Mouse (Mus musculus) lung, postnatal 25 days (tissue): Measurements from ENCODE around the gene Ptprh.

ENCODE experiments used
- DNase-seq: peaks from one replicate; pipeline ENCODE4 v3.0.0; 2022; ENCODE audit warnings: low spot score

Ptprh gene

GRCm38 (mm10) chr7:4603873-4604272 lies at the start of gene Ptprh:
Gene Ptprh (minus strand): TSS chr7:4604041.
- DNase-seq, result no peak

DNA sequence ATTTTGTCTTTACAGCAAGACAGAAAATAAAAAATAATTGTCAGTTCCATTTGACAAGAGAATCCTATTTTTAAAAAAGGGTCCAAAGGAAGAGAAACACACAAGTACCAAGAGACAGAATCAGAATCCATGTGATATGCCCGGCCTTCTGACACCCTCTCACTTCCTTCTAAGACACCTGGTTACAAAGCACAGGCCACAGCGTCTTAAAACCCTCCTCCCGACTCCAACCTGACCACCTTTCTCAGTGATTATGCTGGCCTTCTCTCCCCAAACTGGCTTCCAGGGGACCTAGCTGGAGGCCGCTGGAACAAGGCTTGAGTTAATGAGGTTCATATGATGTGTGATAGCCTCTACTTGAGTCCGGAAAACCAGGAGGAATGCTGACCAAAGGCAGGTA lies 49.5 kb upstream of the Ptprh start:
- DNase-seq, result no peak

DNA sequence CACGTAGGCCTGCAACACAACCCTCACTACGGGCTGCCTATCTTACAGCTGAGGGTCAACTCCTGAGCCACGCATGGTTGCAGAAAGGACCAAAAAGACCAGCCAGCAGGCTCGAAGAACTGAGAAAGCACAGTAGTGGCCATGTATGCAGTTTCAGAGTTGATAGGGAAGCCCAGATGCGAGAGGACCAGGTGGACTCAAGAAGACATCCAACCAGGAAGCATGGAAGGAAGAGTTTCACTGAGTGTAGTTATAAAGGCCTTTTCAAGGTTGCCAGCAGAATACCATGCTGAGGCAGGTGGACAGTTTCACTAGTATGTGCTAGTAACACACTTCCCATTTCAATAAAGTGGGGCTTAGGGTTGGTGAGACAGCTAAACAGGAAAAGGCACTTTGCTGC lies 48.9 kb upstream of the Ptprh start:
- no peak for DNase-seq

- DNase-seq, result no peak
Observed at GRCm38 (mm10) chr7:4651581-4651980, 47.7 kb upstream of the Ptprh start.

GRCm38 (mm10) chr7:4647992-4648391 lies 44.2 kb upstream of the Ptprh start:
- DNase-seq, result no peak

GRCm38 (mm10) chr7:4647291-4647690 lies 43.5 kb upstream of the Ptprh start:
- peak; percentile 75 for DNase-seq

GRCm38 (mm10) chr7:4646806-4647205 lies 43.0 kb upstream of the Ptprh start:
- DNase-seq, result no peak

- no peak for DNase-seq
Observed at GRCm38 (mm10) chr7:4643225-4643624, 39.4 kb upstream of the Ptprh start.

DNA sequence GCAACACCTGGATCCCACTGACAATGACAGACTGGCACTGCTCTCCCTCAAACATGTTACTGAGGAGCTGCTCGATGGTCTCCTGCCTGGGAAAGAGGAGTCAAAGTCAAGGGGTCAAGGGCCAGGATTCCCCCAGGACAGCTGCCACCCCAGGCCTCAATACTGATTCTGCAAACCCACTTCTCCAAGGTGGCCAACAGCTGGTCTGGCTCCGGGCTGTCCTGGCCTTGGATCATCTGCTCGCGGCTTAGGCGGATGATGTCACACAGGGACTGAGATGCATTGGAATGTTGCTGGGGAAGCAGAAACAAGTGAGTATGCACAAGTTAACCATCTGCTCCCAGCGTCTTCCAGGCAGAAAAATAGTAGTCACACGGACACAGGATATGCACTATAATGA lies 38.1 kb upstream of the Ptprh start:
- DNase-seq, result no peak

DNA sequence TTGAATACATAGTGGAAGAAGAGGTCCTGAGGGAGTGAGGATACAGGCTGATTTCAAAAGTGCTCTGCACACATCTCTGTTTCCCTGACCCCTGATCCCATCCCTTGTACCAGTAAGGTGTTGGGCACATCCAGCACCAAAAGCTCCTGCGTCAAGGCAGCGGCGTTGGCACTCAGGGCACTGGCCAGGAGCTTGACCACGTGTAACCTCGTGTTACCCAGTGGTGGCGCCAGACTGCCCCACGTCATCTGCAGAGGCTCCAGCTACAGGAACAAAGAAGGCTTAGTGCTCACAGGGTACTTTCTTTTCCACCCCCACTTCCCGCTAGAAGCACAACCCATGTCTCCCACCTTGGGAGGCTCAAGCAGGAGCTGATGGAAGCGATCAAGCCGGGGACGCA lies 37.3 kb upstream of the Ptprh start:
- no peak for DNase-seq

GRCm38 (mm10) chr7:4636179-4636578 lies 32.3 kb upstream of the Ptprh start:
- DNase-seq, result no peak

DNA sequence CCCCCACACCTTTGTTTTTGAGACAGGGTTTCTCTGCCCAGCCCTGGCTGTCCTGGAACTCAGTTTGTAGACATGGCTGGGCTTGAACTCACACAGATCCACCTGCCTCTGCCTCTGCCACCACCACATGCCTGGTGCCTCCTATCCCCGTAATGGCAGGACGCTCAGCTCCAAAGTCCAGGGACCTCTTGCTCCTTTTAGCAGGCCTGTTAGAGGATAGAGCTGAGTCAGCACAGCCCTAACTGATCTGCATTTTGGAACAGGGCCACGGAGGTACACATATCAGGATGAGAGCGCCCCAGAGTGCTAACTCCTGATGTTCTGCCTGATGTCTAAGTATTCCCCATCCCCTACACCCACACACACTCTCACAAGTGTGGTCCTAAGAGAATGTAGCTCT lies 27.2 kb upstream of the Ptprh start, which contains the start of gene Tmem86b:
Gene Tmem86b, minus strand, starts transcription at position 392 of the 400 bp plus-strand sequence.
- no peak for DNase-seq

DNA sequence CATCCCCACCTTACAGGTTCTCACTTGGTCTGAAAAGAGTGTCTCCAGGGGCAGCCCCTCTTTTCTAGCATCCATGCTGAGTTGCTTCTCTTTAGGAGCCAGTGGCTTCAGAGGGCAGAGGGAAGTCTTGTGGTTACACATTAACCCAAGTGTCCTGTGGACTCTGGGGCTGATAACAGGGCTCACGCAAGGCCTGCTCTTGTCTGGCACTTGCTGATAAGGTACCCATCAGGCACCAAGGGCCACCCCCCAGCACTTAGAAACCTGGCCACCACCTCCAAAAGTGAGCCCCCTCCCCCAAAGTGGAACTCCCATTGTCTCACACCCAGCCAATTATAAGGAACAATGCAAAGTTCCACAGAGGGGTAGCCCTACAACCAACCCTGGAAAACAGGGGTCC lies 26.4 kb upstream of the Ptprh start:
- DNase-seq, result no peak

GRCm38 (mm10) chr7:4629586-4629985 lies 25.7 kb upstream of the Ptprh start:
- no peak for DNase-seq

- no peak for DNase-seq
Observed at GRCm38 (mm10) chr7:4625928-4626327, 22.1 kb upstream of the Ptprh start.

DNA sequence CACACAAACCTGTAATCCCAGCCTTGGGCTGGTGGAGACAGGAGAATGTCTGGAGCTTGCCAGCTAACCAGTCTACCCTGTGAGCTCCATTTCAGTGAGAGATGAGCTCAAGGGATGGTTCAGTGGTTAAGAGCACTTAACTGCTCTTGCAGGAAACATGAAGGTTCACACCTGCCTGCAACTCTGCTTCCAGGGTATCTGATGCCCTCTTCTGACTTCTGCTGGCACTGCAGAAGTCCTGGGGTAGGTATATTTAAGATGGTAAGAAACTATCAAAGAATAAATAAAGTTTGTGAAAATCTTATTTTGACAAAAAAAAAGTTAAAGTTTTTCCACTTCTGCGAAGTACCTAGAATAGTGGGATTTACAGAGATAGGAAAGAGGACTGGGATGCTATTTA lies 20.5 kb upstream of the Ptprh start:
- DNase-seq, result no peak

DNA sequence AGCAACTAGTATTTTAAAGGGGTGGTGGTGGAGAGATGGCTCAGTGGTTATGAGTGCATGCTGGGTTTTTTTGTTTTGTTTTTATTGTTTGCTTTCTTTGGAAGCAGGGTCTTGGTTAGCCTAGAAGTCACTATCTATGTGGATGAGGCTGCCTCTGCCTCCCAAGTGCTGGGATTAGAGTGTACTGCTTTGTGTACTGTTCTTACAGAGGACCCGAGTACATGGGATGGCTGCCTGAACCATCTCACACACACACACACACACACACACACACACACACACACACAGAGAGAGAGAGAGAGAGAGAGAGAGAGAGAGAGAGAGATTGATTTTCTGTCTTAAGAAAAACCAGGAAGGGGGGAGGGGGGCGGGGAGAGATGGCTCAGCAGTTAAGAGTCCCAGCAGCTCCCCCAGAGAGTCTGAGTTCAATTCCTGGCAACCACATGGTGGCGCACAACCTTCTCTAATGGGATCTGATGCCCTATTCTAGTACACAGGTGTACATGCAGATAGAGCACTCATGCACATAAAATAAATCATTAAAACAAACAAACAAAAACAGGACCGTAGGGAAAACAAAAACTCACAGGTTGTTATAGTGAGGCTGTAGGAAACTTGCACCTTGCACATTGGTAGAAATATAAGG lies 19.8 kb upstream of the Ptprh start:
- peak; percentile 59 for DNase-seq

DNA sequence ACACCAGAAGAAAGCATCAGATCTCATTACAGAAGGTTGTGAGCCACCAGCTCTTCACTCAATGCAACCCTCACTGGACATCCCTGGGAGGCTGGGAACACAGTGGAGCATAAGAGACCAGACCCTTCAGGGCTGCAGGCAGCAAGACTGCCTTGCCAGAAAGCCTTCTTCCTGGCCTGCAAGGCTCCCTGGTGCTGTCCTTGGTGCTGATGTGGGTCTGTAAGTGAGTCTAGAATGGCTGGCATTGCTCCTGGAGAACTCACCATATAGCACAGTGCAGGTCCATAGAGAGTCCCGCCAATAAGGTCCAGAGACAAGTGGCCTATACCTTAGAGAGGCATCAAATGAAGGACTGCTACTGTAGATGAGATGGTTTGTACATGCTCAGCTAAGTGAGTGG lies 16.1 kb upstream of the Ptprh start:
- no peak for DNase-seq

GRCm38 (mm10) chr7:4613740-4614403 lies 10.0 kb upstream of the Ptprh start:
- DNase-seq, result no peak

DNA sequence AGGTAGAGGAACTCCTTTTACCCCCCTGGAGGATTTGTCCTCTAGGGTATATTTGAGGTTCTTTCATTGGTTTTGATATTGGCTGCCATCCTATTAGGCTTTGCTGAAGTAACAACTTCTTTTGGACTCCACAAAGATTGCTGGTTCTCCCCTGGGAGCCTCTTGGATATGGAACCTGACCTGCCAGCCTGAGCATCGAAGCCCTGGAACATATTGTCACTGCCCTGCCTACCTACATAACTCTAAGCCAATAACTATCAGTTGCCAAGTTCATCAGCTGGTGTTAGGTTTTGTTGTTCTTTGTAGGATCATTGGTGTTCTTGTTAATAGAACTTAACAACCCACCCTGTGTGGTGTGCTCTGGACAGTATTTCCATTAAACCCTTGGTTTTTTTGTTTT lies 9.1 kb upstream of the Ptprh start:
- DNase-seq, result no peak

GRCm38 (mm10) chr7:4612386-4612785 lies 8.5 kb upstream of the Ptprh start:
- no peak for DNase-seq

GRCm38 (mm10) chr7:4611921-4612341 lies 8.1 kb upstream of the Ptprh start:
- DNase-seq, result no peak

DNA sequence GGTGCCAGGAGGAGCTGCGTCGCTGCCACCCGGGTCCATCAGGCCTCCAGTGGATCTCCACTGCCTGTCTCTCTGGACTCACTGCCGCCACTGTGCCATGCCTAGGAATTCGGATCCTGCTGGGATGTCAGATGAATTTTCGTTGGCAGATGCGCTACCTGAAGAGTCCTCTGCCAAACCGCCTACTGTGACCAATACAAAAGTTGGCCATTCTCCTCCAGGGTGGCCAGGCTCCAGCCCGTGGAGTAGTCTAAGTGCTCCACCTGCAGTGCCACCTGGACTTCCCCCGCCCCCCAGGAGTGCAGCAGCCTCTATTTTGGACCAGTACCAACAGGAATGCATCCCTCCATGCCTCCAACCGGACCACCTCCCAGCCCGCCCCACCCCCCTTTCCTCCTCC lies 7.7 kb upstream of the Ptprh start:
- no peak for DNase-seq

GRCm38 (mm10) chr7:4608002-4608401 lies 4.2 kb upstream of the Ptprh start:
- DNase-seq, result no peak
